In genomic region chr12:35294668-35295067, GRCm38 (mm10) we compare ENCODE assay signal across 13 mouse cellular contexts.
DNase-seq lines count a peak whose midpoint lies in the region; TF ChIP-seq lines count a peak whose summit lies in the region.
"Had no signal": no experiment of that assay in that cellular context is flagged by ENCODE, and none has a peak within 500 bp of the region (broad histone marks: within the 10 kb centered on the region; RNA-seq: fewer than 3 reads in every experiment).

No protein-coding gene starts in this region.

- H3K4me3 ChIP-seq in heart, adult 2 months: no peak overlapping the region
- no peak overlapping the region for H3K4me3 ChIP-seq in heart, embryonic 10.5 days
- H3K4me3 ChIP-seq: heart, embryonic 13.5 days; hindbrain, embryonic 15.5 days had no signal

- TF ChIP-seq CTCF in heart, adult 2 months (IDR thresholded peaks at IDR 0.05): no peak

- no peak for TF ChIP-seq EP300 in heart, adult 2 months (IDR thresholded peaks at IDR 0.05; ENCODE audit: insufficient read depth, low read depth, low read length)

- no peaks in the 10 kb centered on the region for H3K9me3 ChIP-seq in heart, embryonic 10.5 days
- H3K9me3 ChIP-seq: heart, embryonic 13.5 days; hindbrain, embryonic 15.5 days had no signal

- no peaks in the 10 kb centered on the region; the same call in 1 of the 2 replicates for H3K36me3 ChIP-seq in heart, adult 2 months (ENCODE audit: control insufficient read depth, insufficient read depth, low read length)
- no peaks in the 10 kb centered on the region for H3K36me3 ChIP-seq in heart, embryonic 10.5 days
- H3K36me3 ChIP-seq: heart, embryonic 13.5 days; hindbrain, embryonic 15.5 days had no signal

- no peak overlapping the region for H3K9ac ChIP-seq in heart, adult 2 months (ENCODE audit: low read depth, low read length)
- H3K9ac ChIP-seq: heart, embryonic 13.5 days; hindbrain, embryonic 15.5 days had no signal

- peaks cover 3% of the 10 kb centered on the region for H3K4me1 ChIP-seq in heart, adult 2 months (ENCODE audit: control insufficient read depth, insufficient read depth, low read length)
- no peaks in the 10 kb centered on the region for H3K4me1 ChIP-seq in heart, embryonic 10.5 days
- H3K4me1 ChIP-seq: heart, embryonic 13.5 days; hindbrain, embryonic 15.5 days had no signal

- no peaks in the 10 kb centered on the region for H3K27me3 ChIP-seq in heart, adult 2 months (ENCODE audit: control insufficient read depth, insufficient read depth, low read length)
- no peaks in the 10 kb centered on the region for H3K27me3 ChIP-seq in heart, embryonic 10.5 days (ENCODE audit: insufficient read depth, poor library complexity, severe bottlenecking)
- H3K27me3 ChIP-seq: heart, embryonic 13.5 days; hindbrain, embryonic 15.5 days had no signal

- no peak for TF ChIP-seq POLR2A in heart, adult 2 months (IDR thresholded peaks at IDR 0.05; ENCODE audit: insufficient read depth, low read depth, low read length)

- no peaks in the 10 kb centered on the region for H3K79me2 ChIP-seq in heart, adult 2 months (replicated peaks; ENCODE audit: control insufficient read depth, insufficient read depth, low read length)

- DNase-seq in heart, adult 2 months: peak in 1 of 2 experiments; percentile 14
- DNase-seq in heart, embryonic 10.5 days (ENCODE audit: low spot score): no peak
- peak; percentile 87 for DNase-seq in 3T3-L1 (ENCODE audit: low read depth, low spot score)
- DNase-seq in NIH3T3 (ENCODE audit: low read depth): peak; percentile 69
- peak; percentile 76 for DNase-seq in lung, postnatal 36 days
- DNase-seq in urinary bladder, adult 2 months (ENCODE audit: low spot score): no peak
- DNase-seq in cerebellum, adult 18-20 months: no peak
- no peak for DNase-seq in frontal cortex, postnatal 36 days (ENCODE audit: low spot score in 2 of 2)
- DNase-seq: cerebellum, adult 9-10 months; kidney, adult 8-10 months; liver had no signal

- intact Hi-C loops in heart, adult 2 months (cut with DNase I): no loop called here

- WGBS in heart, adult 2 months: 52% methylated on average over 1 of the region's 1 CpGs
- WGBS in heart, embryonic 10.5 days: 86% methylated on average over 1 of the region's 1 CpGs

- peak overlapping the region; percentile 45 for H3K27ac ChIP-seq in heart, adult 2 months
- H3K27ac ChIP-seq in heart, embryonic 10.5 days: no peak overlapping the region
- H3K27ac ChIP-seq: heart, embryonic 13.5 days; hindbrain, embryonic 15.5 days had no signal

Comparison
In these comparisons a context has a peak if more than half of its experiments do, and no peak if none do; other contexts are left out.
1. DNase-seq: peak in 3T3-L1 (single experiment), NIH3T3 (single experiment) and lung, postnatal 36 days (single experiment); none in heart, embryonic 10.5 days (single experiment), urinary bladder, adult 2 months (single experiment), cerebellum, adult 18-20 months (0 of 2) and frontal cortex, postnatal 36 days (0 of 2).